Mouse (Mus musculus): ENCODE measurements around the gene Esyt2.

Esyt2 gene

DNA sequence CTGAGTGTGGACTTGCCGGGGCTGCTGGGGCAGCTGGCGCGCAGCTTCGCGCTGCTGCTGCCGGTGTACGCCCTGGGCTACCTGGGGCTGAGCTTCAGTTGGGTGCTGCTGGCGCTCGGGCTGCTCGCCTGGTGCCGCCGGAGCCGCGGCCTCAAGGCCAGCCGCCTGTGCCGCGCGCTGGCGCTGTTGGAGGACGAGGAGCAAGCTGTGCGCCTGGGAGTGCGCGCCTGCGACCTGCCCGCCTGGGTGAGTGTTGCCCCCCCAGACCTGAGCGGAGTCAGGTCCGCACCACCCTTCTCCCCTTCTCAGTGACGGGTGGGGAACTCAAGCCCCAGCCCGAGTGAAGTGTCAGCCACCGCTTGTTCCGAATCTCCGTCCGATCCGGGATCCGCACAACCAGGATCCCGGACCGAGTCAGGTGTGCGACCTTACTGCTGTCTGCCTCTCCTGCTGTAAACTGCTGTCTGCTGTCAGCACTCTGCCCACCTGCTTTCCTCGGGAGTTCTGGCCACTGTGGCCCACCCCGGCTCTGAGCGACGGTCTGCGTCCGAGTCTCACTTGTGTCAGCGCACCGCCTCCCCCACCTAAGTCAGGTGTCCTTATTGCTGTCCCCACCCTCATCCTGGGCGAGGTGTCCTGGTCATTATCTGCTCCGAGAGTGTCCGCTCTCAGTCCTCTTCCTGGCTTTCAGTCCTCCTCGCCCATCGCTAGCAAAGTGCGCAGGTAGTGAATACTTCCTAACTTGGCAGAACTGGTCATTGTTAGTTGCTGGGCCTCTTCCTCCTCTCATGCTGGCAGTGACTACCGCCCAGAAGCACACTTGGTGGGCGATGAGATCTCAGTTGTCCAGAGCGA is 658 bp downstream of the Esyt2 start:
- peak; percentile 31 for DNase-seq

DNA sequence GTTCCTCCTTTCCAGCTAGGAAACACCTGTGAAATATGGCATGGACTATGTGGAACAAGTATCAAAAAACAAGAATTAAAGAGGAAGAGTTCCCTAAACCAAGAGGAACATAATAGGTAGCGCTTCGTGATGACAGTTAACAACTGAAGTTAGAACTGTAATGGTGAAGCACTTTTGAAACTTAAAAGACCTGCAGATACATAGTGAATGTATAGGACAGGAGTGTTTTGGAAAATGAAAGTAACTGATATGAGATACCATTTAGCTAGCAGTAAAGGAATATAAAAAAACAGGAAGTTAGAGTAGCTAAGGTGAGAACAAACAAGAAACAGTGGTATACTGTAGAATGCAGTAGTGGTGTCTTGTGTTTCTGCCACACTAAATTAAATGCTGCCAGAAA is 1.9 kb downstream of the Esyt2 start:
- DNase-seq = no peak

DNA sequence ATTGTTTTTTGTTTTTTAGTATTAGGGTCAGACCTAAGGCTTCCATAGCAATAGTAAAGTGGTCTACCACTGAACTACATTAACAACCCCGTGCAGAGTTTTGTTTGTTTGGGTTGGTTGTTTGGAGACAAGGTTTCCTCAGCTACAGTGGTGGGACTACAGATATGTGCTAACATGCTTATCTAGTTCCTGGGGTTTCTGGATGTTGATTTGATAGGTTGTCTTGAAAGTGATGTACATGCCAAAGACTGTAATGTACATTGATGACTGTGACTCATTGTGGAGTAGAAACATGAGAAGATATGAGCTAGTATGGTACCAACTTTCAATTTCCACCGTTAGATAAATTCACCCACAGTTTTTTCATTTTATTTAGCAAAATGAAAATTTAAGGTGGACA is 2.5 kb downstream of the Esyt2 start:
- DNase-seq = no peak

DNA sequence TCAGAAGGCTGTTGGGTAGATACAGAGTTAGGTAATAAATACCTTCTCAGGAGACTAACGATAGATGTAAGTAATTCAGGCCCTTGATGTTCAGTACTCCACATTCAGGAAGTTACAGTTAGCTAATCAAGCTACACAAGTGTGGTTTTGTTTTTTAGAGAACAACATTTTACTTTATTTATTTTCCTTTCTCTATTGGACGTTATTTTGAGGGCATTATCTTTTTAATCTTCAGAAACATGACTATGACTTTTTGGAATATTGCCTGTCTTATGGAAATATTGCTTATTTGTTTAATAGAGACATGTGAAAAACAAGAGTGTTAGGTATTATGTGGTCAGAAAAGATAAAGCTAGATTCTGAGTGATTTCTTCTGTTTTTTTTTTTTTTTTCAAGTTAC is 12.2 kb downstream of the Esyt2 start:
- DNase-seq = no peak

DNA sequence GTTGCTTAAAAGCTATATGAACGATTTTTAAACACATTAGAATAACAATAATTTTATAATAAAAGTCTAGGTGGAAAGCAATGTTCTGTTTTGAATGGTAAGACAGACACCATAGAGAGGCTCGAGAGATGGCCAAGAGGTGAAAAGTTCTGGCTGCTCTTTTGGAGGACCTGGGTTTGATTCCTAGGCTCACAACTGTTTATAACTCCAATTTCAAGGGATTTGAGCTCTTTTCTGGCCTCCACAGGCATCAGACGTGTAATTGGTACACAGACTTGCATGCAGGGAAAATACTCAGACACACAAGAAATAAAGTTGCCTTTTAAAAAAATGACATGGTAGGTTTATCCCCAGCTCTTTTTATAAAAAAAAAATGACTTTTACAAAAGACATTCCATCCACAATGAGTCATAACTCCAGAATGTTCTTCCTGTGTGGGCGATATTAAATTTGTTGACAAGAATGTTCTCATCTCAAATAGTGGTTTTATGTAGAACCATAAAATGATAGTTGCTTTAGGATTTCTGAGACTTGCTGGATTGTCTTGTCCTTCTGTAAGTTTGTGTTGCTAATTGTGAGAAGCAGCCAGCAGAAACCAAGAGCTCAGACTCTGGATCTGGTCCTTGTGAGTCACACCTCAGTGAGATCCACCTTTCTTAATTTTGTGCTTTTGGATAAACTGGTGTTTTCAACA is 12.8 kb downstream of the Esyt2 start:
- DNase-seq = no peak

DNA sequence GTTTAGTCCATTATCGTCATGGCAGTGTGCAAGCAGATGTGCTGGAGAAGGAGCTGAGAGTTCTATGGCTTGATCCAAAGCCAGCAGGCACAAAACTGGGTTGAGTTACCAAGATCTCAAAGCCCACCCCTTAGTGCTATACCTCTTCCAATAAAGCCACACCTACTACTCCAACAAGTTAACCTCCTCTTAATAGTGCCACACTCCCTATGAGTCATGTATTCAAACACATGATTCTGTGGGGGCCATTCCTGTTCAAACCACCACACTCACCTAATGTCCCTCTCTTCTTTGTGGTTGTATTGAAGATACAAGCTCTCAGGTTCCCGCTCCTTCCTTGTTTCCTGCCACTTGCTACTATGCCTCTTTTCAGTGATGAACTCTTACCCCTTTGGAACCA is 18.9 kb downstream of the Esyt2 start:
- DNase-seq = no peak

DNA sequence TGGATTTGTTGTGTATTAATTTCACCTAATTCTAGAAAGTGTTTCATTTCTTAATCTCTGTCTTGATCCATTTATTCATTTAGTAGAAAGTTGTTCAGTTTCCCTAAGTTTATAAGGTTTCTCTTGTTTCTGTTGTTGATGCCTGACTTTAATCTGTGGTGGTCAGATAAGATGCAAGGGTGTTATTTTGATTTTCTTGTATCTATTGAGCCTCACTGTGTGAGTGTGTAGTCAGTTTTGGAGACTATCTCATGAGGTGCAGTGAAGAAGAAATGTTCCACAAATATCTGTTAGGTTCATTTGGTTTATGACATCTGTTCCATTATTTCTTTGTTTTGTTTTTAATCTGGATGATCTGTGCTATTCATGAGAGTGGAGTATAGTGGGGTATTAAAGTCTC is 21.2 kb downstream of the Esyt2 start:
- DNase-seq = no peak

DNA sequence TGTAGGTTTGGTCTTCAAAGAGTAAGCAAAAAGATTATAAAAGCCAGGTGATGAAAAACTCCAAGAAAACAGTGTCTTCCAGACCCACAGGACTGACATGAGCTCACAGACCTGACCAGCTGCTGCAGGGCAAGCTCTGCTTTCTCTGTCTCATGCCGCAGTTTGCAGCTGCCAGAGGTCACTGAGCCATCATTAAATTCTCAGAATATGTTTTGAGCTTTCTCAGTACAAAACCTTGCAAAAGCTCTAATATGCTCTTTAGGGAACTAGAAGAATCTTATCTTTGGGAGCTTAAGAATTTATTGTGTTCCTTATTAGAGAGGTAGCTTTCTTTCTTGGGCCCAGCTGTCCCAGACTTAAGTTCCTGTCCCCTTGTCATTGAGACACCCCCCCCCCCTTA is 25.0 kb downstream of the Esyt2 start:
- DNase-seq = no peak

DNA sequence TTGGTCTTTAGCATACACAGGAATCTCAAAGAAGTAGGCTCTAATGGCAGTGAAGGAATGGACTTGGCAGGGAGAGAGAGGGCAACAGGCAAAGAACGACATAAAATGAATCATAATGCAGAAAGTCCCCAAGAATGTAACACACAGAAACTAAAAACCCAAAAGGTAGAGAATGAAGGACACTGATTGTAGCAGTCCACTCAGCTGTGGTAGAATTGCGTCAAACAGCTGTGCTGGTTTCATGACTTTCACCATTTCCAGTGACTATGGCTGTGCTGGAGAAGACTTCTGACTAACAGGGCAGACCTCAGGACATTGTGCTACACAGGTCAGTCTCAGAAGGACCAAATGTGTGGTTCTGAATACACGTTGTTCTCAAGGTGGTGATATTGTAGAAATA is 26.9 kb downstream of the Esyt2 start:
- no peak for DNase-seq

DNA sequence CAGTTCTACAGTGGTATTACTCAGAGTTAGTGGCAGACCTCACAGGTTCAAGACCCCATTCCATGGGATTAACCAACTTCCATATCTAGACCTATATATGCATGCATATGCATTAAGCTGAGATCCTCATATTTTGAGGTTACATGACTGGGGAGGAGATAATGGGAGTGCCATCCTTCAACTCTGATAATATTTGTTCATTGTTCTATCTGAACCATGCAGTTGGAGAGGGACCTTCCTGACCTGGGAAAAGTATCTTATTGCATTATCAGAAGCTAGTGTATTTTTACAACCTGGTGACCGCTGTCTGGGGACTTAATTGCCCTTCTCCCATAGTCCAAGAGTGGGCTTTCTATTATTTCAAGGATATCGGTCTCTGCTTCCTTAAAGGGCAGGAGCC is 27.6 kb downstream of the Esyt2 start:
- DNase-seq = no peak

DNA sequence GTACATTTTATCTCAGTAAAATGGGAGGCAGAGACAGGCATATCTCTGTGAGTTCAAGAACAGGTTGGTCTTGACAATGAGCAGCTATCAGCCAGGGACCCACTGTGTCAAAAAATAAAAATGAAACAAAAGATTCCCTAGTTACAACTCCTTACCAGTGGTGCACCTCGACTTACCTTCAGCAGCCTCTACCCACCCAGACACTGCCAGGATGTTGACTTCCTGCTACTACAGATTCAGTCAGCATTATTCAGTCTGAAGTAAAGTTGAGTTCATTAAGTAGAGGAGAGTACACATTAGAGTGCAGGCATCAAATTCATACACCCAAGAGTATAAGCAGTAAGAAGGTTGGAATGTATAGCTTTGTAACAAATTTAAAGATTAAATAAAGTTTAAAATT is 32.8 kb downstream of the Esyt2 start:
- DNase-seq = no peak

DNA sequence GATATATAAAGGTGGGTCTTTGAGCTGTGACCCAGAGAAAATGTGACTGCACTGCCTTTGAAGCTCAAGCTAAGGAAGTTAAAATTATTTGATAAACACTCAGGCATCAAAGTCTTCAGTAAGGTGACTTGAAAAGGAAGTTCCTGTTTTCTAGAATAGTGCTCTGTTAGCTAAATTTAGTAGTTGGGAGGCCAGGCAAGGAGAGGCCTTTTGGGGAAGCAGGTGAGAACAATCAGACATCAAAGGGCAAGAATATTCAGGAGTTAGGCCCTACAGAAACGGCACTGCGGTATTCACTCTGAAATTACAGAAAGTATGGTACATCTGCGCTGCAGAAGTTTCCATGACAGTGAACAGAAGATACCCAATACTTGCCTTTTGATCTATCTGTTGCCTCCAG is 34.5 kb downstream of the Esyt2 start:
- DNase-seq = no peak

DNA sequence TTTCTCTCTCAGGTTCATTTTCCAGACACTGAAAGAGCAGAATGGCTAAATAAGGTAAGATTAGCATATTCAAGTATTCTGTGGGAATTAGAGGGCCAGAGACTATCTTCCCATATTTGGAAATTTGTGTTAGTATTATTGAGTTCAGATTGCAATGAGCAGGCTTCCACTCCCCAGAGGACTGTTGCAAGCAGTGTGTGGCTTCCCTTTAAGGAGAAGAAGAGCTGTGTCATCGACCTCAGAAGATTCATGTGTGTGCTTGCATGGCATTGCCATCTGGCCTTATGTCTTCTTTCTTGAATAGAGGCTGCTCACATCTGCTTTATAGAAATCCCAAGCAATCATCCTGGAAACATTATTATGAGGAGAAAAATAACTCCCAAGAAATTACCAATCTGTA is 36.8 kb downstream of the Esyt2 start:
- no peak for DNase-seq

DNA sequence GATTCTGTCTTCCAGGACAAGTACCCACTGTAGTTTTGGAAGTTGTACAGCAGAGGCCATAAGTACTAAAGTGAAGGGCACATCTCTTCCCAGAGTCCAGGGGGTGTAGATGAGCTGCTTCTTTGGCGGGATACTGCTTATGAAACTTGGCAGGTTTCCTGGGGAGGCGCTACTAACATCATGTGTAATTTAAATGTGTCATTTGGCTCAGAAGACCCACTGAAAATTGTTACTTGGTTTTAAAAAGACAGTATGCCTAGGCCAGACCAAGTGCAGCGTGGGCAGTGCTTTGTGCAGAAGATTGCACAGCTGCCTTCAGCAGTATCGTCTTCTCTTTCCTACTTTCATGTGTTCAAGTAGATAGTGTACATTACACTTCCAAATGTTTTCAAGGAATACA is 44.5 kb downstream of the Esyt2 start:
- peak; percentile 24 for DNase-seq

DNA sequence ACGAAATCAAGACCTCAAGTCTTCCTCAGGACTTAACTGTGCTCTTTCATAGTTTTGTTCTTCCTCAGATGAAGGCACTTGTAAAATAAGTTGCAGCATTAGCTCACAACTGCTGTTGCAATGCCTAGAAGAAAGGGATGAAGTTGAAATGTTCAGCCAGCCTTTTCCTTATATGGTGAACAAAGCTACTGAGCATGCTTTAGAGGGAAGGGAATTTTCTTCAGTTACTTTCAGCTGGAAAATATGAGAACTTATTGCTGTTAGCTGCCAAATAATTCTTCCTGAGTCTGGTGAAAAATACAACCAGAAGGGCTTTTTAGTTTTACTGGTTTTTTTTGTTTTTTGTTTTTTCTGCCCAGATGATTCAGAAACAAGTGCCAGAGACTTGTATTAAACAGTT is 45.2 kb downstream of the Esyt2 start:
- DNase-seq = no peak

DNA sequence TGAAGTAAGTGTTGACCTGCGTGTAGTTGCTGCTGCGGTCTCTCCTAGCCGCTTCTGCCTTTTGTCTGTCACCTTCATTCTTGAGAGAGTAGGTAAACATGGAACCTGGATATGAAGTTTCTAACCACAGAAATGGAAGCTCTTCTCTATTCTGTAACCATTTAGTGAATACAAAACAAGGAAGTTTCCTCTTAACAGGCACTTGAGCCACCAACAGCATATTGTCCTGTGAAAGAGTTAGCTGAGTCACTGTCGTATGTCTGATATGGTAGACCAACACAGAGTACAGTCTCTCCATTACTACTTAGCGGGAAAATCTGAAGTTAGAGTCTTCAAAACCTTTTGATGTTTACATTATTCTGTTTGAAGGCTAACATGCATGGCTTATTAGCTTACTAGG is 53.3 kb downstream of the Esyt2 start:
- no peak for DNase-seq

DNA sequence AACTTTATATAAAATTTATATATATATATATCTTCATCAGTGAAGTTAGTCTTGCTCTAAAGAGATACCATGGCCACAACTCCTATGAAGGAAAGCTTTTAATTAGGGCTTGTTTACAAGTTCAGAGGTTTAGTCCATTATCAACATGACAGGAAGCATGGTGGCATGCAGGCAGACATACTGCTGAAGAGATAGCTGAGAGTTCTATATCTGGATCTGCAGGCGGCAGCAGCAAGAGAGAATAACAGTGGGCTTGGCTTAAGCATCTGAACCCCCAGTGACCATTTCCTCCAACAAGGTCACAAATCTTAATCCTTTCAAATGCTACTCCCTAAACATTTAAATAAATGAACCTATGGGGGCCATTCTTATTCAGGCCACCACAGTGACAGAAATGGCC is 59.2 kb downstream of the Esyt2 start:
- DNase-seq = no peak

DNA sequence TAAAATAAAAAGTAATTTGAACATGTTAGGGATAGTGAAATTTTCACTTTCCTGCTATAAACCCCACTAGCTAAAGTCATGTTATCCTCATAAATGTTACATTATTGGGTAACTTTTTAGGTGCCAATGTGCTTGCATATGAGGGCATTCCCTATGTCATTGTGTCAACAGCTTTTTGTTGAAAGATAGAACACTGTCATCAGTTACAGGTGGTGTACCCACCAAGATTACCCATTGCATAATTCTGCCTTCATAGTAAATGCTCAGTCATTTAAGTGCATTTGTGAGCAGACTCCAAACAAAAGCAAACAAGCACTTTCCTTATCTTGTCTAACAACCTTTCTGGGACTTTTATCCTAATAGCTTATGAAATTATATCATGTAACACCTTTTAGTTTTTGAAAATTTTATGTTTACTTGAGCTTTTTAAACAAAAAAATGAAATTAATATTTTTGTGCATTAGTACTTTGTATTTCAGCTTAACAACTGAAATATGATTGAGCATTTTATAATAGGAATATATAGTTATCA is 67.8 kb downstream of the Esyt2 start:
- DNase-seq = no peak

DNA sequence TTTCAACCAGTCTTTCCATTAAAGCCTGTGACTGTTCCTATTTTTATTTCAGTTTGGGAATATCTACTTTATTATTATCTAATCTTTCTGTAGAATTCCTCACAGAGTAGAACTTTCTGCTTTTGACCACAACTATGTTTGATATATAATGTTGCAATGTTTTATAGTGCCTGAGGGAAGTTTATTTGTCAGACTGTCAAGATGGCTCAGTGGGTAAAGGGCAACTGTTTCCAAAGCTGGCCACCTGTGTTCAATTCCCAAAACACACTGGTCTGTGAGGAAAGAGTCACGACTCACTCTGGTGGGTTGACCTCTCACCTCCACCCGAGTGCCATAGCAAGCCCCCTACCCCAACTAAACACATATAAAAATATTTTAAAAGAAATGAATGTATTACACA is 68.4 kb downstream of the Esyt2 start:
- DNase-seq = no peak

DNA sequence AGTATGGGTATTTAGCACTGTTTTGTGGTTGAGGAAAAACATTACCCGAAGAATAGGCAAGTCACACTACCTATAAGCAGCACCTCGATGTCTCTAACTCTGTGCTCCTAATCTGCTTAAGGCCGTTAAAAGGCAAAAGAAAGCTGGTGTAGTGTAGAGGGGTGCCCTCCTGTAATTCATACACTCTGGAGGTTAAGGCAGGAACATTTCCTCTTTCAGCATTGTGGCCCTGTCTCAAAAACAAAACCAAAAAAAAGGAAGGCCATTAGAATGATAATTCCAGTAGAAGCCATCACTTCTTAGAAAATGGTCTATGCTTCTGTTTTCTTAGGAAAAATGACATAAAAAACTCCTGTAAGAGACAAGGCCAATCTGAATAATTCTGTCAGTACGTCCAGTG is 70.0 kb downstream of the Esyt2 start:
- DNase-seq = no peak

DNA sequence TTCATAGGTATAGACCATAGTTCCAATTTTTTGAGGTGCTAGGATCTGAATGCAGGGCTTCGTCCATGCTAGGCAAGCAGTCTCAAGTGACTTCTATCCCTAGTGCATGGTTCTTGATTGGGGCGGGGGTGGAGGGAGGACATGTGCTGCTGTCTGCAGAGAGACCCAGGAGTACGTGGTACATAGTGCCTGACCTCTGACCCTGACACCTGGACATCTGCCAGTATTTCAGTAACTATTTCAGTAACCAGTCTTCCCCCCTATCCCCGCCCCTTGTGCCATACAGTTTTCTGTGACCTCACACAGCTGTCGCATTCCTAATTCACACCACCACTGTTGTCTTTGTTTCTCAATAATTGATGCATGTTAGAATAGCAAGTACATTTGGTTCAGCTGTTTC is 71.4 kb downstream of the Esyt2 start:
- no peak for DNase-seq

DNA sequence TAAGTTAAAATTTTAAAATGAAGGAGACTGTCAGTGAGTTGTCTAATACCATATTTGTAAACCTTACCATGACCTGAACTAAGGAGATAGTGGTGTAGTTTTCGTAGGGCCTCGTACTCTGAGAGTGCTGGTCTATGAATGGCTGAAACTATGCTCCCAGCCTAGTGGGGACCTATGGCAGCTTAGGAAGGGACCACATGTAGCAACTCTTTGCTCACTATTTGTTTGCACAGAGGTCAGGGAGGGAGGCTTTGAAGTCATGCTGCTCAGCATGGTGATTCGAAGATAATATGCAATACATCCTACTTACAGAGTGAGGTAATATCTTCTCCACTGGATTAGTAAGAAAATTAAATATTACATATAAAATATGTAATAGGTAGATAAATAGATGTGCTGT is 73.7 kb downstream of the Esyt2 start:
- DNase-seq = no peak

DNA sequence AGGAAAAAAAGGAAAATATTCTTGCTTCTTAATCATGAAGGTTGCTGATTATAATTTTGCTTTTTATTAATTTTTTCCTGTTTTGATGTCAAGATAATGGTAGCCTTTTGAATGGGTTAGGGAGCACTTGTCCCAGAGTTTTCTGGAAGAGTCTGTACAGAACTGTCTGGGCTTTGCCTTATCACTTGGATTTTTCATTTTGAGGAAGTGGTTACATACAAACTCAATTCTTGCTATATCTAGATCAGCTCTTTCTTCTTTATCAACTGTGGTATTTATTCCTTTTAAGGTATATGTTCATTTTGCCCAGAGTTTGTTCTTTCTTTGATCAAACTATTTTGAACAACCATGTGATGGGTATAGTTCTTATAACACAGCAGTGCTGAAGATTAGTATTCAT is 81.1 kb downstream of the Esyt2 start:
- DNase-seq = no peak

DNA sequence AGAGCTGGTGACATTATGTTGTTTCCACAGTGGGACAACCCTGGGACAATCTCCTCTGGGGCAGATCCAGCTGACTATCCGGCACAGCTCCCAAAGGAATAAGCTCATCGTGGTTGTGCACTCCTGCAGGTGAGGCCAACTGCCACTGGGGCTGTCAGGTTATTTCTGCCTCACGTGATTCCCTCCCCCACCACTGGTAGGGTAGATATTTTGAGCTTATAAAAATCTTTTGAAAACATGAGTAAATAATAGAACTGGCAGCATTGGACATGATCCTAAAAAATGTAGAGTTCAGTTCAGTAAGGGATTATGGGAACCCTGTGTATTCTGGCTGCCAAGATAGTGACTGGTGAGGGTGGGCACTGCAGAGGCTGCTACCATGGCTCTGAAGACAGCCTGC is 85.9 kb downstream of the Esyt2 start:
- DNase-seq = no peak

DNA sequence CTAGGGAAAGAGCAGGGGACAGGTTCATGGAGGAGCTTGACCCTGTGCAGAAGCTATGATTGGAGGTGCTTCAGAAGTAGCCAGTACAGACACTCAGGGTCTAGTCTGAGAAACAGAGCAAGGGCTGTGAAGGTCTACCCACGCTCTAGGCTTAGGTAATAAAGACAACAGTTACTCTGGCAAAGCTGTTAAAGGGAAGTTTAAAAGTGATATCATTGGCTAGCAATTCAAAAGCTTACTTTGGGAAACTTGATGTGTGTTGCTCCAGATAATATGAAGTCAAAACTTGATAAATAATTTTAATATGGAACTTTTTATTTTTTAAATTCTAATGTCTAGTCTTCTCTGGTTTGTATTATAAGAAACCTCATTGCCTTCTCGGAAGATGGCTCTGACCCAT is 86.3 kb downstream of the Esyt2 start:
- no peak for DNase-seq
